Comparison of ENCODE assay signal across 15 mouse cellular contexts in genomic region chr13:52345375-52346026, GRCm38 (mm10).
DNase-seq lines count a peak whose midpoint lies in the region; ATAC-seq and TF ChIP-seq lines count a peak whose summit lies in the region.
"Had no signal": no experiment of that assay in that cellular context is flagged by ENCODE, and none has a peak within 500 bp of the region (broad histone marks: within the 10 kb centered on the region; RNA-seq: fewer than 3 reads in every experiment).

No protein-coding gene starts in this region.

- no peak overlapping the region for H3K4me2 ChIP-seq in intestine, embryonic 14.5 days (ENCODE audit: low read length)
- H3K4me2 ChIP-seq in intestine, embryonic 16.5 days (ENCODE audit: low read depth, low read length): no peak overlapping the region
- H3K4me2 ChIP-seq: neural tube, embryonic 12.5 days had no signal

- H3K36me3 ChIP-seq in intestine, embryonic 14.5 days (ENCODE audit: control insufficient read depth, insufficient read depth, low read length): no peaks in the 10 kb centered on the region
- no peaks in the 10 kb centered on the region for H3K36me3 ChIP-seq in intestine, embryonic 16.5 days (ENCODE audit: control insufficient read depth, insufficient read depth, low read length)
- no peaks in the 10 kb centered on the region for H3K36me3 ChIP-seq in thymus, adult 2 months (ENCODE audit: control insufficient read depth, insufficient read depth, low read length)
- H3K36me3 ChIP-seq: G1E; midbrain, embryonic 10.5 days; neural tube, embryonic 12.5 days had no signal

- H3K9ac ChIP-seq in intestine, embryonic 14.5 days (ENCODE audit: low read length): no peak overlapping the region
- H3K9ac ChIP-seq in intestine, embryonic 16.5 days (ENCODE audit: low read depth, low read length): no peak overlapping the region
- H3K9ac ChIP-seq: liver, embryonic 14.5 days; neural tube, embryonic 12.5 days had no signal

- no peak overlapping the region for H3K27ac ChIP-seq in intestine, embryonic 14.5 days (ENCODE audit: low read depth)
- no peak overlapping the region for H3K27ac ChIP-seq in intestine, embryonic 16.5 days (ENCODE audit: low read length)
- no peak overlapping the region for H3K27ac ChIP-seq in thymus, adult 2 months (ENCODE audit: control insufficient read depth, insufficient read depth, low read length)
- H3K27ac ChIP-seq: liver, embryonic 14.5 days; midbrain, embryonic 10.5 days; neural tube, embryonic 12.5 days had no signal

- TF ChIP-seq CTCF in thymus, adult 2 months (IDR thresholded peaks at IDR 0.05; ENCODE audit: borderline replicate concordance, control insufficient read depth, extremely low read depth, insufficient read depth, low read length, poor library complexity): no peak

- no peak for TF ChIP-seq POLR2A in thymus, adult 2 months (IDR thresholded peaks at IDR 0.05; ENCODE audit: control insufficient read depth, extremely low read depth, insufficient read depth, low read length, poor library complexity)

- DNase-seq in intestine, embryonic 14.5 days (ENCODE audit: low spot score): peak; percentile 28
- peak; percentile 34 to 36 for DNase-seq in right cerebral cortex, adult 2 months (ENCODE audit: low spot score in 2 of 2)
- no peak for DNase-seq in right cerebral cortex, postnatal 4 days
- peak; percentile 82 to 86 for DNase-seq in cerebellum, postnatal 10 days
- no peak for DNase-seq in embryo, embryonic 9.5 days (ENCODE audit: extremely low spot score)
- DNase-seq in thymus, adult 2 months: no peak
- DNase-seq: gastrocnemius, postnatal 14 days; kidney, postnatal 4 days; retina, postnatal 1 day had no signal

- H3K27me3 ChIP-seq in intestine, embryonic 14.5 days (replicated peaks; ENCODE audit: control insufficient read depth, insufficient read depth, low read length): no peaks in the 10 kb centered on the region
- no peaks in the 10 kb centered on the region for H3K27me3 ChIP-seq in intestine, embryonic 16.5 days (replicated peaks; ENCODE audit: control insufficient read depth, insufficient read depth, low read length)
- H3K27me3 ChIP-seq in thymus, adult 2 months (ENCODE audit: control insufficient read depth, insufficient read depth, low read length): no peaks in the 10 kb centered on the region
- H3K27me3 ChIP-seq: neural tube, embryonic 12.5 days had no signal

- no peak for ATAC-seq in intestine, embryonic 14.5 days (replicated peaks; ENCODE audit: low FRiP score, low TSS enrichment, low read depth)
- ATAC-seq in intestine, embryonic 16.5 days: no peak
- ATAC-seq: intestine, postnatal 0 days had no signal

- H3K4me3 ChIP-seq in intestine, embryonic 14.5 days (ENCODE audit: low read depth, low read length): no peak overlapping the region
- no peak overlapping the region for H3K4me3 ChIP-seq in intestine, embryonic 16.5 days (ENCODE audit: low read length)
- H3K4me3 ChIP-seq in thymus, adult 2 months (ENCODE audit: control insufficient read depth, insufficient read depth, low read length): no peak overlapping the region
- H3K4me3 ChIP-seq: midbrain, embryonic 10.5 days; neural tube, embryonic 12.5 days had no signal

- no peaks in the 10 kb centered on the region for H3K9me3 ChIP-seq in intestine, embryonic 14.5 days (ENCODE audit: control insufficient read depth, low read length)
- H3K9me3 ChIP-seq in intestine, embryonic 16.5 days (ENCODE audit: control insufficient read depth, low read length): no peaks in the 10 kb centered on the region
- H3K9me3 ChIP-seq: midbrain, embryonic 10.5 days; neural tube, embryonic 12.5 days had no signal

- 55% methylated on average over 13 of the region's 13 CpGs for WGBS in intestine, embryonic 14.5 days
- WGBS in intestine, embryonic 16.5 days: 55% methylated on average over 13 of the region's 13 CpGs
- WGBS in thymus, adult 2 months: 82% methylated on average over 13 of the region's 13 CpGs

- H3K4me1 ChIP-seq in intestine, embryonic 14.5 days (replicated peaks; ENCODE audit: control insufficient read depth, insufficient read depth, low read length): no peaks in the 10 kb centered on the region
- no peaks in the 10 kb centered on the region for H3K4me1 ChIP-seq in intestine, embryonic 16.5 days (ENCODE audit: control insufficient read depth, insufficient read depth, low read length)
- H3K4me1 ChIP-seq in thymus, adult 2 months (replicated peaks; ENCODE audit: control insufficient read depth, insufficient read depth, low read length): peaks cover 10% of the 10 kb centered on the region
- H3K4me1 ChIP-seq: neural tube, embryonic 12.5 days had no signal

Comparison
In these comparisons a context has a peak if more than half of its experiments do, and no peak if none do; other contexts are left out.
1. DNase-seq: peak in intestine, embryonic 14.5 days (single experiment), right cerebral cortex, adult 2 months (2 of 2) and cerebellum, postnatal 10 days (2 of 2); none in right cerebral cortex, postnatal 4 days (single experiment), embryo, embryonic 9.5 days (single experiment) and thymus, adult 2 months (single experiment).